Mouse (Mus musculus): ENCODE results near the gene Clca3b.
"Not testable (repeated sequence)": the region's sequence is repeated elsewhere in the genome, so short reads cannot be mapped to it uniquely, and the experiment has no call there.

The Clca3b gene

GRCm38 (mm10) chr3:144849014-144849556, at the start of gene Clca3b:
Gene Clca3b, minus strand, starts transcription at chr3:144849357.
- DNase-seq (ENCODE audit: low read depth, low spot score): not testable (repeated sequence)

GRCm38 (mm10) chr3:144897042-144897678, 48.0 kb upstream of the Clca3b start:
- DNase-seq (ENCODE audit: low read depth, low spot score): no peak

- DNase-seq (ENCODE audit: low read depth, low spot score): no peak
Observed at GRCm38 (mm10) chr3:144890246-144890758, 41.1 kb upstream of the Clca3b start.

- no peak for DNase-seq (ENCODE audit: low read depth, low spot score)
Observed at GRCm38 (mm10) chr3:144886957-144887356, 37.8 kb upstream of the Clca3b start.

- DNase-seq (ENCODE audit: low read depth, low spot score): not testable (repeated sequence)
Observed at GRCm38 (mm10) chr3:144872012-144872411, 22.9 kb upstream of the Clca3b start.

- DNase-seq (ENCODE audit: low read depth, low spot score): no peak
Observed at GRCm38 (mm10) chr3:144849584-144849983, 427 bp upstream of the Clca3b start.

- DNase-seq (ENCODE audit: low read depth, low spot score): no peak
Observed at GRCm38 (mm10) chr3:144827257-144827656, 21.9 kb downstream of the Clca3b start.

GRCm38 (mm10) chr3:144825151-144825550, 24.0 kb downstream of the Clca3b start:
- DNase-seq (ENCODE audit: low read depth, low spot score): peak; percentile 29

GRCm38 (mm10) chr3:144823331-144823730, 25.8 kb downstream of the Clca3b start:
- no peak for DNase-seq (ENCODE audit: low read depth, low spot score)

GRCm38 (mm10) chr3:144820632-144821031, 28.5 kb downstream of the Clca3b start:
- DNase-seq (ENCODE audit: low read depth, low spot score): no peak

GRCm38 (mm10) chr3:144819219-144819618, 29.9 kb downstream of the Clca3b start, which contains the start of gene Clca3a2:
Gene Clca3a2, minus strand, starts transcription at chr3:144819494.
- DNase-seq (ENCODE audit: low read depth, low spot score): not testable (repeated sequence)

GRCm38 (mm10) chr3:144813336-144813735, 35.8 kb downstream of the Clca3b start:
- not testable (repeated sequence) for DNase-seq (ENCODE audit: low read depth, low spot score)

- no peak for DNase-seq (ENCODE audit: low read depth, low spot score)
Observed at GRCm38 (mm10) chr3:144811821-144812220, 37.3 kb downstream of the Clca3b start.

GRCm38 (mm10) chr3:144808153-144808925, 40.8 kb downstream of the Clca3b start:
- not testable (repeated sequence) for DNase-seq (ENCODE audit: low read depth, low spot score)

- not testable (repeated sequence) for DNase-seq (ENCODE audit: low read depth, low spot score)
Observed at GRCm38 (mm10) chr3:144806626-144807025, 42.5 kb downstream of the Clca3b start.

GRCm38 (mm10) chr3:144801861-144802260, 47.3 kb downstream of the Clca3b start:
- DNase-seq (ENCODE audit: low read depth, low spot score): no peak

GRCm38 (mm10) chr3:144785181-144786148, 63.7 kb downstream of the Clca3b start:
- no peak for DNase-seq (ENCODE audit: low read depth, low spot score)

Data from CD4-positive helper T cell, adult 2 months (primary cell).